Mouse (Mus musculus) limb, embryonic 12.5 days (tissue): ENCODE data around the gene Xpo1. TPM values are rescaled to one million over a fixed set of nuclear protein-coding genes. Genes with fewer than 3 reads are reported as not detected.
"Not testable (repeated sequence)": the region's sequence is repeated elsewhere in the genome, so short reads cannot be mapped to it uniquely, and the experiment has no call there.

ENCODE experiments used
- ATAC-seq: fragments of 200-750 bp; cut with Nextera tagmentation; 2 replicates; pipeline ENCODE4 v1.8.0; 2017; ENCODE audit warnings: low read depth, moderate TSS enrichment; ENCODE audit not compliant: insufficient number of reproducible peaks, insufficient read depth, low FRiP score, low TSS enrichment
- H3K27ac ChIP-seq: fragments of 300-500 bp; sonication (generic); 2 replicates; pipeline ENCODE4 v1.5.1; 2016; ENCODE audit warnings: mild to moderate bottlenecking, moderate library complexity
- H3K27me3 ChIP-seq: fragments of 300-500 bp; sonication (generic); 2 replicates; pipeline ENCODE4 v1.6.1; 2016; ENCODE audit warnings: mild to moderate bottlenecking, moderate library complexity
- H3K36me3 ChIP-seq: fragments of 300-500 bp; sonication (generic); 2 replicates; pipeline ENCODE4 v1.6.1; 2016; ENCODE audit warnings: mild to moderate bottlenecking, moderate library complexity
- H3K4me1 ChIP-seq: fragments of 300-500 bp; sonication (generic); replicated peaks from 2 replicates; pipeline ENCODE4 v1.6.1; 2016
- H3K4me2 ChIP-seq: fragments of 300-500 bp; sonication (generic); 2 replicates; pipeline ENCODE4 v1.6.1; 2016; ENCODE audit warnings: mild to moderate bottlenecking, moderate library complexity
- H3K4me3 ChIP-seq: fragments of 300-500 bp; sonication (generic); replicated peaks from 2 replicates; pipeline ENCODE4 v1.5.1; 2016; ENCODE audit warnings: mild to moderate bottlenecking
- H3K9ac ChIP-seq: fragments of 300-500 bp; sonication (generic); replicated peaks from 2 replicates; pipeline ENCODE4 v1.6.1; 2016; ENCODE audit warnings: mild to moderate bottlenecking, moderate library complexity
- H3K9me3 ChIP-seq: fragments of 300-500 bp; sonication (generic); 2 replicates; pipeline ENCODE4 v1.6.1; 2016; ENCODE audit warnings: mild to moderate bottlenecking, moderate library complexity
- WGBS: fragments of 180-500 bp; shearing (Covaris S2); methylation state at CpG from one replicate; pipeline ENCODE4 v1.1.7; 2016; 5-methylcytosine and 5-hydroxymethylcytosine counted together
- polyA plus RNA-seq: library from polyadenylated mRNA; unstranded; fragments of >200 nt; fragmentation: Nextera tagmentation; extraction: Ambion mirVana; gene quantifications from 2 replicates; pipeline ENCODE4 v1.2.1, GENCODE M21; 2016

Gene Xpo1
- polyA plus RNA-seq, 1 experiment from 2014 or later = 187 TPM

DNA sequence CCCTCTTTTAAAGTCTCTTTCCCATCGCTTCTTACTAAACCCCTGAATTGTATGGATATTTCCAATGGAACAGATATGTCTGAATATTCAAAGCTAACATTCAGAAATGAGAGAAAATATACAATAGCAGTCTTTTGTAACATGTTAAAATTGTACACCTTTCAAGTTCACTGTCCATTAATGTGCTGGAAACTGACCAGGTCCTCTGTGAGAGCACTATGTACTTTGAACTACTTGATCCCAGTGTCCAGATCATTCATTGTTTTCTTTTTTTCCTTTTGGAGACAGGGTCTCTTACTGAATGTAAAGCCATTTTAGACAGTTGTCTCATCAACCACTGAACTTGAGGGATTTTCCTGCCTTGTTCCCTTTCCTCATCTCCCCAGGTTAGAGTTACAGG is 47.3 kb downstream of the Xpo1 start:
- H3K27ac ChIP-seq = no peak overlapping the region
- H3K4me1 ChIP-seq = no peaks in the 10 kb centered on the region
- no peak for ATAC-seq

DNA sequence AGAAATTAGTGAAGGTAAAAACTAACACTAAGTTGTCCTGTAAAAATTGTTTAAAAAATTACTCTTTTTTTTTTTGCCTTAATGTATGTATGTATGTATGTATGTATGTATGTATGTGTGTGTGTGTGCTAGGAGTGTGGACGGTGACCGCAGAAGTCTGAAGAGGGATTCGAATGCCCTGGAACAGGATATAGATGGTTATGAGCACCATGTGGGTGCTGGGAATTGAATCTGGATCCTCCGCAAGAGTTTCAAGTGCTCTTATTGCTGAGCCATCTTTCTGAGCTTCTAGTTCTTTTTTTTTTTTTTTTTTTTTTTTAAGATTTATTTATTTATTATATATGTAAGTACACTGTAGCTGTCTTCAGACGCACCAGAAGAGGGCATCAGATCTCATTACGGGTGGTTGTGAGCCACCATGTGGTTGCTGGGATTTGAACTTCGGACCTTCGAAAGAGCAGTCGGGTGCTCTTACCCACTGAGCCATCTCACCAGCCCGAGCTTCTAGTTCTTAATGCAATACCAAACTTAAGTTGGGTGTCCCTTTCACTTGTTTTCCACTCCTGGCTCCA is 49.3 kb downstream of the Xpo1 start:
- peak overlapping the region; percentile 99 for H3K27ac ChIP-seq
- not testable (repeated sequence) for ATAC-seq, H3K36me3 ChIP-seq, H3K9me3 ChIP-seq, H3K4me1 ChIP-seq, H3K27me3 ChIP-seq
- H3K4me2 ChIP-seq = peak overlapping the region; percentile 62
- 34% methylated on average over 10 of the region's 10 CpGs for WGBS
- H3K4me3 ChIP-seq = peak overlapping the region; percentile 85
- H3K9ac ChIP-seq = peak overlapping the region; percentile 96

More for the DNA sequence above, 47.3 kb downstream of the Xpo1 start:
- Histone ChIP-seq H3K9ac (no peak overlapping the region), H3K4me2 (no peak overlapping the region), H3K27me3 (no peaks in the 10 kb centered on the region), H3K36me3 (peaks cover 7% of the 10 kb centered on the region), H3K9me3 (no peaks in the 10 kb centered on the region), H3K4me3 (no peak overlapping the region)
- WGBS = 52% methylated on average over 1 of the region's 1 CpGs

DNA sequence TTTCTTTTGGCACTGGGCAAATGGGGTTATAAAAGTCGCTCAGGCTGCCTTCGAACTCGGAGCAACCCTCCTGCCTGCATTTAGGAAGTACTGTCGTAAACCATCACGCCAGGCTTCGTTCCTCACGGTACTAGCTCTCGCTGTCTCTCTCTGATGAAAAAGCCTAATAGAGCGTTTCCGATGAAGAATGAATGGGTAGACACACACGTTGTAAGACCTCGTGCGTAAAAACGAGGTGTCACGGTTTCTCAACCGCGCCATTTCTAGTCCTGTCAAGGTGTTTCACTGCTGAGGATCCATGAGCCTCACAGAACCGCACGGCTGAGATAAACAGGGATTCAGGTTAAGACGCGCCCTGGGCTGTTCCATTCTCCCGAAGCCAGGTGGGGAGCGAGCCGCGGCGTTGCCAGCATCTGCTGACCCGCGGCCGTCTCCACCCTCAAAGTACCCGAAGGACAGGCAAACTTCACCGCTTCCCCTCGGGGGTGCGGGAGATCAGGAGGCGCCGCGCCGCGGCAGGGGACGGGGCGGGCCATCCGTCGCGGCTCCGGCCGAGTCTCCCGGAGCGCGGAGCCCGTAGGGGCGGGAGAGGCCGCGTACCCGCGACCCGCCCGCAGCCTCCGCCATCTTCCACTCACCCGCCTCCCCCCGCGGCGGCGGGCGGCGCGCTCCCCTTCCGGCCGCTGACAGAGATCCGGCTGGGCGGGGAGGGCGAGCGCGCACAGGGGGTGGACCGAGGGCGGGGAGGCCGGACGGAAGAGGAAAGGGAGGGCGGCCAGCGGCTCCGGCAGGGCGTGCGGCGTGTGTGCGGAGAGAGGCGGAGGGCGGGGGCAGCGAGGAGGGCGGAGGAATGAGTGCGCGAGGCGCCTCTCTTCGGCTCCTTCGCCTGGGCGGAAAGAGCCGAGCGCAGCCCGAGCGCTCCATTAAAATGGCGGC is 50.1 kb downstream of the Xpo1 start:
- peak overlapping the region; percentile 62 for H3K4me2 ChIP-seq
- H3K9me3 ChIP-seq = no peaks in the 10 kb centered on the region
- peak overlapping the region; percentile 85 for H3K4me3 ChIP-seq
- peak overlapping the region; percentile 96 for H3K9ac ChIP-seq
- WGBS = under 1% methylated on average over 83 of the region's 98 CpGs
- peaks cover 10% of the 10 kb centered on the region for H3K4me1 ChIP-seq
- H3K27ac ChIP-seq = peak overlapping the region; percentile 99
- H3K27me3 ChIP-seq = no peaks in the 10 kb centered on the region
- peaks cover 4% of the 10 kb centered on the region; the same call in 1 of the 2 replicates for H3K36me3 ChIP-seq
- ATAC-seq = peak; percentile 97

DNA sequence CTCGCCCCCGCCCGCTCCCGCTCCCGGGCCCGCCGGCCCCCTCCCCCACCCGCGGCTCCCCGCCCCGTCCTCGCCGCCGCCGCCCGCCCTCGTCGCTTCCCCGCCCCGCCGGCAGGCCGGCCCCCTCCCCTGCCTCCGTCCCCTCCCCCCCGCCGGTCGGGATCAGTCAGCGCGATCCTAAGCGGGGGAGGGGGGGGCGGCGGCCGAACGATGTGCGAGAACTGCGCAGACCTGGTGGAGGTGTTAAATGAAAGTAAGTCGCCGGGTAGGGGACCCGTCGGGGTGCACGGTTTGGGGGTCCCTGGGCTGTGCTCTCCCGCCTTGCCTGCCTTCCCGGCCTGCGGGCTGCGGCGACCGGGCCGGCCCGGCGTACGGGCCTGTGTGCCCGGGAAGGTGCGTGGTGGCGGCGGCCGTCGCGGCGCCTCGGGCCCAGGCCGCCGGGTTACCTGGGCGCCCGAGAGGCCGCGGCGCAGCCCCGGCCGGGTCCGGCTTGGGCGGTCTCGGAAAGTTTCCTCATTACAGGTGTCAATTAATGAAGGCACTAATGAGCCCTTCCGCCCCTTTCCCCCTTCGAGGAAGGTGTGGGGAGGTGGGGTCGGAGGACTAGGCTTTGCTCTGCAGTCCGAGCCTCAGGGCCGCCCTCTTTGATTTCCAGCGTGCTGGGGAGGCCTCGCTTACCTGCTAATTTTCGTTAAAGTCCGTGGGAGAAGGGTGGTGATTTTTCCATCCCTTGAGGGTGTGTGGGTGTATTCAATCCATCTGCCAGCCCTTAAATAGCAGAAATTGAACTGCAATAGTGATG is 51.1 kb downstream of the Xpo1 start, which contains the start of gene Usp34:
Gene Usp34, plus strand, starts transcription at position 132 of the 802 bp plus-strand sequence.
- H3K27ac ChIP-seq = peak within 1 kb of the TSS; percentile 99
- H3K4me2 ChIP-seq = peak within 1 kb of the TSS; percentile 62
- H3K9me3 ChIP-seq = no peaks in the 10 kb centered on the region
- under 1% methylated on average over 55 of the region's 80 CpGs for WGBS
- peak; percentile 55 for ATAC-seq
- H3K4me1 ChIP-seq = peaks cover 10% of the 10 kb centered on the region
- H3K4me3 ChIP-seq = peak within 1 kb of the TSS; percentile 85
- H3K27me3 ChIP-seq = no peaks in the 10 kb centered on the region
- peak within 1 kb of the TSS; percentile 96 for H3K9ac ChIP-seq
- peaks cover 4% of the 10 kb centered on the region; the same call in 1 of the 2 replicates for H3K36me3 ChIP-seq

GRCm38 (mm10) chr11:23307566-23307920 is 51.7 kb downstream of the Xpo1 start:
- 5% methylated on average over 6 of the region's 6 CpGs for WGBS
- no peak for ATAC-seq
- Histone ChIP-seq H3K36me3 (peaks cover 8% of the 10 kb centered on the region), H3K4me3 (peak overlapping the region; percentile 85), H3K27ac (peak overlapping the region; percentile 99), H3K9ac (peak overlapping the region; percentile 96), H3K4me1 (peaks cover 10% of the 10 kb centered on the region), H3K9me3 (no peaks in the 10 kb centered on the region), H3K27me3 (no peaks in the 10 kb centered on the region), H3K4me2 (peak overlapping the region; percentile 62)

- H3K4me2 ChIP-seq = no peak overlapping the region
- peaks cover 14% of the 10 kb centered on the region for H3K36me3 ChIP-seq
- peaks cover 6% of the 10 kb centered on the region for H3K4me1 ChIP-seq
- H3K27ac ChIP-seq = no peak overlapping the region
- no peak overlapping the region for H3K9ac ChIP-seq
- H3K9me3 ChIP-seq = no peaks in the 10 kb centered on the region
- H3K4me3 ChIP-seq = no peak overlapping the region
- ATAC-seq = no peak
- no peaks in the 10 kb centered on the region for H3K27me3 ChIP-seq
- 83% methylated on average over 1 of the region's 1 CpGs for WGBS
Observed at GRCm38 (mm10) chr11:23313496-23313895, 57.7 kb downstream of the Xpo1 start.

- no peak overlapping the region for H3K27ac ChIP-seq
- no peaks in the 10 kb centered on the region for H3K9me3 ChIP-seq
- no peaks in the 10 kb centered on the region for H3K27me3 ChIP-seq
- no peak for ATAC-seq
- peaks cover 16% of the 10 kb centered on the region for H3K36me3 ChIP-seq
- no peaks in the 10 kb centered on the region for H3K4me1 ChIP-seq
- H3K4me3 ChIP-seq = no peak overlapping the region
- H3K4me2 ChIP-seq = no peak overlapping the region
- no peak overlapping the region for H3K9ac ChIP-seq
- WGBS = 89% methylated on average over 2 of the region's 2 CpGs
Observed at GRCm38 (mm10) chr11:23329413-23329812, 73.6 kb downstream of the Xpo1 start.

- no peaks in the 10 kb centered on the region for H3K9me3 ChIP-seq
- 59% methylated on average over 3 of the region's 3 CpGs for WGBS
- no peak for ATAC-seq
- H3K27me3 ChIP-seq = no peaks in the 10 kb centered on the region
- no peak overlapping the region for H3K4me2 ChIP-seq
- no peak overlapping the region for H3K9ac ChIP-seq
- no peak overlapping the region for H3K4me3 ChIP-seq
- H3K36me3 ChIP-seq = peaks cover 24% of the 10 kb centered on the region
- no peaks in the 10 kb centered on the region for H3K4me1 ChIP-seq
- no peak overlapping the region for H3K27ac ChIP-seq
Observed at GRCm38 (mm10) chr11:23332136-23332535, 76.3 kb downstream of the Xpo1 start.

- no peak for ATAC-seq
- H3K27ac ChIP-seq = no peak overlapping the region
Observed at GRCm38 (mm10) chr11:23335160-23335559, 79.3 kb downstream of the Xpo1 start.

More at GRCm38 (mm10) chr11:23335160-23335559, 79.3 kb downstream of the Xpo1 start:
- Histone ChIP-seq H3K4me1 (no peaks in the 10 kb centered on the region), H3K4me2 (no peak overlapping the region), H3K9ac (no peak overlapping the region), H3K27me3 (no peaks in the 10 kb centered on the region), H3K36me3 (peaks cover 33% of the 10 kb centered on the region), H3K9me3 (no peaks in the 10 kb centered on the region), H3K4me3 (no peak overlapping the region)
- 70% methylated on average over 1 of the region's 1 CpGs for WGBS
